Mouse (Mus musculus): ENCODE results near the gene Vwa8. TPM values are rescaled to one million over a fixed set of nuclear protein-coding genes. Genes with fewer than 3 reads are reported as not detected.

The Vwa8 gene
- polyA plus RNA-seq, 1 experiment, result 13.9 TPM

DNA sequence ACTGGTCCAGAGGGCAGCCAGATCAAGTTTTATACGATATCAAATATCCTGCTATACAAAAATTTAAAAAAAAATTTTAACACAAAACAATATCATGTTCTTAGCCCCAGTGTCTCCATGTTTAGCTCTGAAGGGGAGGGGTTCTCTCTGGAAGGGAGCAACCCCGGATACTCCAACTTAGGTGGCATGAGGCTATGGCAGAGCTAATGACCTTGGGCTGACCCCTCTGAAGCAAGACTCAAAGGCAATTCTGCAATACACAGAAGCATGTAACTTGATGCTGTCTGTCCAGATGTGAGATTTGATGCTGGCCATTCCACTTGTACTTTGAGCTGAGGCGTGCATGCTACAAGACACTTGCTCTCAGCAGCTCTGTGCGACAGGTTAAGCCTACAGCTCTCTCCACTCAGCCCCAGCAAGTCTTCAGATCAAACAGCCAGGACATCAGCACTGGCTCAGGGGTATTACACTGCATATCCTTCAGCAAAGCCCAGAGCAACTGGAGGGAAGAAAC lies 392.3 kb downstream of the Vwa8 start:
- Histone ChIP-seq H3K27me3 (ENCODE audit: control insufficient read depth, insufficient read depth, insufficient read length) (peaks cover 4% of the 10 kb centered on the region), H3K79me3 (ENCODE audit: low read depth) (no peaks in the 10 kb centered on the region), H3ac (ENCODE audit: control insufficient read depth, insufficient read length, low read depth) (no peak overlapping the region), H3K36me3 (ENCODE audit: control insufficient read depth, insufficient read depth) (no peaks in the 10 kb centered on the region), H3K4me3 (ENCODE audit: insufficient read depth, poor library complexity, severe bottlenecking) (no peak overlapping the region), H3K79me2 (ENCODE audit: control insufficient read depth, insufficient read depth) (no peaks in the 10 kb centered on the region)
- no peak for TF ChIP-seq CTCF (IDR thresholded peaks at IDR 0.05; ENCODE audit: control insufficient read depth, insufficient read depth, insufficient read length)
- peak; percentile 28 for TF ChIP-seq CEBPB (IDR thresholded peaks at IDR 0.05; ENCODE audit: low read depth)

DNA sequence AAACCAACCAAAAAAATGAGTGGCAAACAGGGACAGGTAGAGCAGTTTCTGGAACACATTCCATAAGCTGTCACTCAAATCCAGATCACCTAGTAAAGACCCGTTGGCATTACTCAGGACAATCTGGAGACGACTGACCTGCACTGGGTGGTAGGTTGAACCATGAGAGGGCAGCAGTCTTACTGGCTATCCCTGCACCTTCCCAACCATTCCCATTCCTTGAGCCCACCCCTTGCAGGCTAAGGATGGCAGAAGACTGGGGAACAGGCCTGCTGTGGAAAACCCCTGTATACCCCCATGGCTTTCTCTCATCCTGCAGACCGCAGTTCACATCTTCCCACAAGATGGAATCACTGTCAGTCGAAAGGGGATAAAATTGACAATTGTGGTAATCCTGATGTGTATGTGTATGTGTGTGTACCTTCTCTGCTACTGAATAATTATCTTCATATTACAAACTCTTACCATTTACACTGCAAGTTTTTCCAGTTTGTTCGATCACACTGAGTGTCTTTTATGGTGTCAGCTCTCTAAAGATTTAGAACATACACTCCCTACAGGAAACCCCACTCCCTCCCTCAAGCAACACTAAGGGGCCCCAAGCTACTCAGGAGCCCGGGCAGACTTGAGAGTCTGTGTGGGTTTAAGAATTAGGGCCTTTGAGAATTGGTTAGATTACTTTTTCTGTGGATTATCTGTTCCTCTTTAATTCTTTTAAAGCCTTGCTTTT lies 393.0 kb downstream of the Vwa8 start:
- Histone ChIP-seq H3K27me3 (ENCODE audit: control insufficient read depth, insufficient read depth, insufficient read length) (no peaks in the 10 kb centered on the region), H3K79me3 (ENCODE audit: low read depth) (no peaks in the 10 kb centered on the region), H3K79me2 (ENCODE audit: control insufficient read depth, insufficient read depth) (no peaks in the 10 kb centered on the region), H3ac (ENCODE audit: control insufficient read depth, insufficient read length, low read depth) (no peak overlapping the region), H3K36me3 (ENCODE audit: control insufficient read depth, insufficient read depth) (no peaks in the 10 kb centered on the region), H3K4me3 (ENCODE audit: insufficient read depth, poor library complexity, severe bottlenecking) (no peak overlapping the region)
- TF ChIP-seq CEBPB (IDR thresholded peaks at IDR 0.05; ENCODE audit: low read depth), result no peak
- no peak for TF ChIP-seq MYOD1 (IDR thresholded peaks at IDR 0.05; ENCODE audit: control insufficient read depth, insufficient read length, low read depth)
- TF ChIP-seq MAX (IDR thresholded peaks at IDR 0.05), result no peak
- no peak for TF ChIP-seq MYOG (IDR thresholded peaks at IDR 0.05; ENCODE audit: control insufficient read depth, extremely low read depth, insufficient read length)
- TF ChIP-seq CTCF (IDR thresholded peaks at IDR 0.05; ENCODE audit: control insufficient read depth, insufficient read depth, insufficient read length), result no peak
- TF ChIP-seq USF1 (IDR thresholded peaks at IDR 0.05; ENCODE audit: low read depth), result no peak
- TF ChIP-seq FOSL1 (IDR thresholded peaks at IDR 0.05; ENCODE audit: insufficient read depth, low read length, poor library complexity, severe bottlenecking), result no peak

DNA sequence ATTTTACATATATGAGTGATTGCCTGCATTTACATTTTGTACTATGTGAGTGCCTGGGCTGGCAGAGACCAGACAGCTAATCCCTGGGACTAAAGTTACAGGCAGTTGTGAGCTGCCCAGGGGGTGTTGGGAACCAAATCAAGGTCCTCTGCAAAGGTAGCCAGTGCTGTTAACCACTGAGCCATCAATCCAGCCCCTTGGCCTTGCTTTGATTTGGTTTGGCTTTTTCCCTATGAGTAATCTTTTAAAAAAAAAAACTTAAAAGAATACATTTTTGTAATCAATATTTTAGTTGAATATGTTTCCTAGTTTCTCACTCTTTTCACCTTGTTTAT lies 393.5 kb downstream of the Vwa8 start:
- Histone ChIP-seq H3K4me3 (ENCODE audit: insufficient read depth, poor library complexity, severe bottlenecking) (no peak overlapping the region), H3K36me3 (ENCODE audit: control insufficient read depth, insufficient read depth) (no peaks in the 10 kb centered on the region), H3K79me2 (ENCODE audit: control insufficient read depth, insufficient read depth) (no peaks in the 10 kb centered on the region), H3K27me3 (ENCODE audit: control insufficient read depth, insufficient read depth, insufficient read length) (no peaks in the 10 kb centered on the region), H3ac (ENCODE audit: control insufficient read depth, insufficient read length, low read depth) (no peak overlapping the region), H3K79me3 (ENCODE audit: low read depth) (no peaks in the 10 kb centered on the region)
- TF ChIP-seq MYOD1 (IDR thresholded peaks at IDR 0.05; ENCODE audit: control insufficient read depth, insufficient read length, low read depth), result no peak
- TF ChIP-seq FOSL1 (IDR thresholded peaks at IDR 0.05; ENCODE audit: insufficient read depth, low read length, poor library complexity, severe bottlenecking), result no peak
- TF ChIP-seq MYOG (IDR thresholded peaks at IDR 0.05; ENCODE audit: control insufficient read depth, extremely low read depth, insufficient read length), result no peak
- no peak for TF ChIP-seq CTCF (IDR thresholded peaks at IDR 0.05; ENCODE audit: control insufficient read depth, insufficient read depth, insufficient read length)
- TF ChIP-seq USF1 (IDR thresholded peaks at IDR 0.05; ENCODE audit: low read depth), result no peak

DNA sequence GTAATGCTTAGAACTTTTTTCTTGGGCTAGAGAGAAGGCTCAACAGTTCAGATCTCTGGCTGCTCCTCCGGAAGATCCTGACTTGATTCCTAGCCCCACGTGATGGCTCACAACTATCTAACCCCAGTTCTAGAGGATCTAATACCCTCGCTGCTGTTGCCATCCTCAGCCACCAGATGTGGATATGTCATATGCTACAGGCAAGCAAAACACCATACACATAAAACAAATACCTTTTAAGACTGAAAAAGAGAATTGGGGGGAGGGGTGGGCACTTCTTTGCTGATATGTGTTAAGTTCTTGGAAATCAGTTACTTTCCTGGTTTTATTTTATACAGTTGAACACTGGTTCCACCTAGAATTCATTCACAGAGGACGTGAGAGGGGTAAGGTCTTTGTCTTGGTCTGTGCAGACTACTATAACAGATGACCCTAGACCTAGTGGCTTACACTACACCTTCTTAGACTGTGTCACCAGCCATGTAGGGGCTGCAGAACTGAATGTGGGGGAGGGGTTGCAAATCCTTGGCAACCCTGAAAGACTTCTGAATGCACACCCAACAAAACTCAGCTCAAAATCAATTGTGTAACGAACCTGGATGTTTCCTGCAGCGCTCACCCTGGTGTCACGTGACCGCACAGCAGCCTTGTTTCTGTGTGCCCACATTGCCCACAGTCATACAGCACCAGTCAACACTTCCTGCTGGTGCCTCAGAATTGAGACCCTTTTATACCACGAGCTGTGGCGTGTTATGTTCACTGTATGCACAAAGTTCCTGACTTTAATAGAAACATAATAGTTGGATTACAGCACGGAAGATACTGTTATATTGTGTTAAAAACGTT lies 394.4 kb downstream of the Vwa8 start:
- H3ac ChIP-seq (ENCODE audit: control insufficient read depth, insufficient read length, low read depth), result no peak overlapping the region
- TF ChIP-seq MYOG (IDR thresholded peaks at IDR 0.05; ENCODE audit: control insufficient read depth, extremely low read depth, insufficient read length) (no peak), USF1 (IDR thresholded peaks at IDR 0.05; ENCODE audit: low read depth) (peak; percentile 29)
- no peaks in the 10 kb centered on the region for H3K27me3 ChIP-seq (ENCODE audit: control insufficient read depth, insufficient read depth, insufficient read length)

DNA sequence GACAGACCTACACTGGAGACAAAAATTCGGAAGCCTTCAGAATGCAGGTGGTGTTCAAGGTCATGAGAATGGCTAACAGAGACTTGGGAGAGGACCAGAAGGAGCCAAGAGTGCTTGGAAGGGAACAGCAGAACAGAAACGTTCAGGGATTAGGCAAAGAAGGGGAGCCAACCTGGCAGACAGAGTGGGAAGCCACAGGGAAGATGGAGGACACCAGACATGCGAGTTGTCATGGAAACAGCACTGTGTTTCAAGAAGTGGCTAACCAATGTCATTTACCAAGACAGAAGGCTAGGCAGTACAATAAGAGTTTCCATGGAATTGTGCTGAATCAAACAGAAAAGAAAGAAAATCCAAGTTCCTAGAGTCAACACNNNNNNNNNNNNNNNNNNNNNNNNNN lies 395.7 kb downstream of the Vwa8 start:
- H3K79me2 ChIP-seq (ENCODE audit: control insufficient read depth, insufficient read depth), result no peaks in the 10 kb centered on the region
- H3K36me3 ChIP-seq (ENCODE audit: control insufficient read depth, insufficient read depth), result no peaks in the 10 kb centered on the region
- no peaks in the 10 kb centered on the region for H3K79me3 ChIP-seq (ENCODE audit: low read depth)
- TF ChIP-seq FOSL1 (IDR thresholded peaks at IDR 0.05; ENCODE audit: insufficient read depth, low read length, poor library complexity, severe bottlenecking) (no peak), MYOG (IDR thresholded peaks at IDR 0.05; ENCODE audit: control insufficient read depth, extremely low read depth, insufficient read length) (no peak), MYOD1 (IDR thresholded peaks at IDR 0.05; ENCODE audit: control insufficient read depth, insufficient read length, low read depth) (no peak), CEBPB (IDR thresholded peaks at IDR 0.05; ENCODE audit: low read depth) (no peak), CTCF (IDR thresholded peaks at IDR 0.05; ENCODE audit: control insufficient read depth, insufficient read depth, insufficient read length) (no peak), USF1 (IDR thresholded peaks at IDR 0.05; ENCODE audit: low read depth) (no peak), MAX (IDR thresholded peaks at IDR 0.05) (no peak)
- no peak overlapping the region for H3ac ChIP-seq (ENCODE audit: control insufficient read depth, insufficient read length, low read depth)
- no peak overlapping the region for H3K4me3 ChIP-seq (ENCODE audit: insufficient read depth, poor library complexity, severe bottlenecking)
- H3K27me3 ChIP-seq (ENCODE audit: control insufficient read depth, insufficient read depth, insufficient read length), result no peaks in the 10 kb centered on the region

More for the DNA sequence above, 394.4 kb downstream of the Vwa8 start:
- Histone ChIP-seq H3K36me3 (ENCODE audit: control insufficient read depth, insufficient read depth) (no peaks in the 10 kb centered on the region), H3K4me3 (ENCODE audit: insufficient read depth, poor library complexity, severe bottlenecking) (no peak overlapping the region), H3K79me2 (ENCODE audit: control insufficient read depth, insufficient read depth) (no peaks in the 10 kb centered on the region), H3K79me3 (ENCODE audit: low read depth) (no peaks in the 10 kb centered on the region)
